Mouse (Mus musculus): ENCODE measurements around the gene Gm13276. TPM values are rescaled to one million over a fixed set of nuclear protein-coding genes. Genes with fewer than 3 reads are reported as not detected.
"Not testable (repeated sequence)": the region's sequence is repeated elsewhere in the genome, so short reads cannot be mapped to it uniquely, and the experiment has no call there.

Gene Gm13276
- polyA plus RNA-seq, 1 experiment from 2014 or later: not detected

DNA sequence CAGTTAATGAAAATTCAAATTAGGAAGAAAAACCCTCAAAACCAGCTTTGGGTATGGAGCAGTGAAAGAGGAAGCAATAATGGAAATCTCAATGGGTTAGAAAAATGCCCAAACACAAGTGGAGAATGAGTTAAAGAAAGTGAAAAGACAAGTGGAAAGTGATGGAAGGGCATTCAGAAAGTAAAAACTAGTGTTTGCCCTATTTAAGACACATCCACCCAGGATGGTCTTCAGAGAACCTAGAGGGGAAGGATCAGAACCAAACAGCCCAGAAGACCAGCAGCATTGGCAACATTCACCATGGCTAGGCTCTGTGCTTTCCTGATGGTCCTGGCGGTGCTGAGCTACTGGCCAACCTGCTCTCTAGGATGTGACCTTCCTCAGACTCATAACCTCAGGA is 49.7 kb downstream of the Gm13276 start, which contains the start of gene Ifna5:
Ifna5 (plus strand) TSS at position 301 of the 400 bp plus-strand sequence.
- not testable (repeated sequence) for H3K4me3 ChIP-seq; H3K4me2 ChIP-seq (replicated peaks); H3K27ac ChIP-seq; H3K36me3 ChIP-seq; H3K9me3 ChIP-seq; ATAC-seq (ENCODE audit: insufficient number of reproducible peaks, insufficient read depth, low FRiP score, low TSS enrichment); H3K9ac ChIP-seq; H3K4me1 ChIP-seq; H3K27me3 ChIP-seq
- 78% methylated on average over 1 of the region's 1 CpGs for WGBS

Other genes starting within 250 kb of the Gm13276 start
- not detected in 2 replicates for gene Ifna15, start 227.5 kb upstream of the Gm13276 start, polyA plus RNA-seq (2016; fragmentation: Nextera tagmentation; extraction: Ambion mirVana)
- gene Ifna14, start 213.9 kb upstream of the Gm13276 start, polyA plus RNA-seq (2016; fragmentation: Nextera tagmentation; extraction: Ambion mirVana): not detected in 2 replicates
- gene Ifna9, start 193.3 kb upstream of the Gm13276 start, polyA plus RNA-seq (2016; fragmentation: Nextera tagmentation; extraction: Ambion mirVana): not detected in 2 replicates
- gene Ifna12, start 182.3 kb upstream of the Gm13276 start, polyA plus RNA-seq (2016; fragmentation: Nextera tagmentation; extraction: Ambion mirVana): not detected in 2 replicates
- not detected in 2 replicates for gene C87499, start 151.3 kb upstream of the Gm13276 start, polyA plus RNA-seq (2016; fragmentation: Nextera tagmentation; extraction: Ambion mirVana)
- gene Ifna13, start 141.2 kb upstream of the Gm13276 start, polyA plus RNA-seq (2016; fragmentation: Nextera tagmentation; extraction: Ambion mirVana): not detected in 2 replicates
- gene Ifna16, start 108.8 kb upstream of the Gm13276 start, polyA plus RNA-seq (2016; fragmentation: Nextera tagmentation; extraction: Ambion mirVana): not detected in 2 replicates
- not detected in 2 replicates for gene Ifna2, start 101.8 kb upstream of the Gm13276 start, polyA plus RNA-seq (2016; fragmentation: Nextera tagmentation; extraction: Ambion mirVana)
- not detected in 2 replicates for gene Ifnab, start 94.3 kb upstream of the Gm13276 start, polyA plus RNA-seq (2016; fragmentation: Nextera tagmentation; extraction: Ambion mirVana)
- gene Gm26566, start 63.9 kb upstream of the Gm13276 start, polyA plus RNA-seq (2016; fragmentation: Nextera tagmentation; extraction: Ambion mirVana): 1.5 and 1.8 TPM in 2 replicates
- gene Klhl9, start 63.2 kb upstream of the Gm13276 start, polyA plus RNA-seq (2016; fragmentation: Nextera tagmentation; extraction: Ambion mirVana): 130 and 143 TPM in 2 replicates
- gene Gm13271, start 30.8 kb upstream of the Gm13276 start, polyA plus RNA-seq (2016; fragmentation: Nextera tagmentation; extraction: Ambion mirVana): not detected in 2 replicates
- gene Gm13283, start 25.6 kb upstream of the Gm13276 start, polyA plus RNA-seq (2016; fragmentation: Nextera tagmentation; extraction: Ambion mirVana): 0.32 and 0.41 TPM in 2 replicates
- 0.37 TPM in 1 of 2 replicates, not detected in the other for gene Gm13290, start 11.9 kb upstream of the Gm13276 start, polyA plus RNA-seq (2016; fragmentation: Nextera tagmentation; extraction: Ambion mirVana)
- gene Gm13289, start 8.8 kb upstream of the Gm13276 start, polyA plus RNA-seq (2016; fragmentation: Nextera tagmentation; extraction: Ambion mirVana): not detected in 2 replicates
- not detected in 2 replicates for gene Gm13272, start 5.9 kb upstream of the Gm13276 start, polyA plus RNA-seq (2016; fragmentation: Nextera tagmentation; extraction: Ambion mirVana)
- 0.20 and 0.32 TPM in 2 replicates for gene Ifnz, start 3.6 kb upstream of the Gm13276 start, polyA plus RNA-seq (2016; fragmentation: Nextera tagmentation; extraction: Ambion mirVana)
- not detected in 2 replicates for gene Gm13277, start 2.9 kb downstream of the Gm13276 start, polyA plus RNA-seq (2016; fragmentation: Nextera tagmentation; extraction: Ambion mirVana)
- gene Gm13278, start 5.8 kb downstream of the Gm13276 start, polyA plus RNA-seq (2016; fragmentation: Nextera tagmentation; extraction: Ambion mirVana): not detected in 2 replicates
- not detected in 2 replicates for gene Gm13275, start 8.8 kb downstream of the Gm13276 start, polyA plus RNA-seq (2016; fragmentation: Nextera tagmentation; extraction: Ambion mirVana)
- gene Gm13279, start 11.7 kb downstream of the Gm13276 start, polyA plus RNA-seq (2016; fragmentation: Nextera tagmentation; extraction: Ambion mirVana): not detected in 2 replicates
- 1.0 and 1.5 TPM in 2 replicates for gene Gm13285, start 14.0 kb downstream of the Gm13276 start, polyA plus RNA-seq (2016; fragmentation: Nextera tagmentation; extraction: Ambion mirVana)
- gene Gm13287, start 17.5 kb downstream of the Gm13276 start, polyA plus RNA-seq (2016; fragmentation: Nextera tagmentation; extraction: Ambion mirVana): not detected in 2 replicates
- gene Gm13288, start 19.8 kb downstream of the Gm13276 start, polyA plus RNA-seq (2016; fragmentation: Nextera tagmentation; extraction: Ambion mirVana): 0.15 TPM in 1 of 2 replicates, not detected in the other
- not detected in 2 replicates for gene Ifna7, start 30.5 kb downstream of the Gm13276 start, polyA plus RNA-seq (2016; fragmentation: Nextera tagmentation; extraction: Ambion mirVana)
- not detected in 2 replicates for gene Ifna11, start 34.2 kb downstream of the Gm13276 start, polyA plus RNA-seq (2016; fragmentation: Nextera tagmentation; extraction: Ambion mirVana)
- gene Ifna6, start 41.7 kb downstream of the Gm13276 start, polyA plus RNA-seq (2016; fragmentation: Nextera tagmentation; extraction: Ambion mirVana): not detected in 2 replicates
- not detected in 2 replicates for gene Ifna5, start 49.8 kb downstream of the Gm13276 start, polyA plus RNA-seq (2016; fragmentation: Nextera tagmentation; extraction: Ambion mirVana)
- gene Ifna4, start 56.2 kb downstream of the Gm13276 start, polyA plus RNA-seq (2016; fragmentation: Nextera tagmentation; extraction: Ambion mirVana): not detected in 2 replicates
- gene Ifna1, start 64.4 kb downstream of the Gm13276 start, polyA plus RNA-seq (2016; fragmentation: Nextera tagmentation; extraction: Ambion mirVana): not detected in 2 replicates
- not detected in 2 replicates for gene Ifne, start 94.5 kb downstream of the Gm13276 start, polyA plus RNA-seq (2016; fragmentation: Nextera tagmentation; extraction: Ambion mirVana)